Mouse (Mus musculus) limb, embryonic 15.5 days (tissue): ENCODE data around the gene Dnah12. TPM values are rescaled to one million over a fixed set of nuclear protein-coding genes. Genes with fewer than 3 reads are reported as not detected.

Experiments used
- ATAC-seq: fragments of 200-750 bp; cut with Nextera tagmentation; 2 replicates; pipeline ENCODE4 v1.8.0; 2017; ENCODE audit warnings: low read depth, moderate TSS enrichment; ENCODE audit not compliant: insufficient number of reproducible peaks, low FRiP score, low TSS enrichment
- H3K27ac ChIP-seq: fragments of 300-500 bp; sonication (generic); 2 replicates; pipeline ENCODE4 v1.5.1; 2015; ENCODE audit warnings: moderate library complexity, mild to moderate bottlenecking, inconsistent platforms
- H3K27me3 ChIP-seq: fragments of 300-500 bp; sonication (generic); 2 replicates; pipeline ENCODE4 v1.6.1; 2015; ENCODE audit warnings: inconsistent platforms
- H3K36me3 ChIP-seq: fragments of 300-500 bp; sonication (generic); 2 replicates; pipeline ENCODE4 v1.6.1; 2015; ENCODE audit warnings: inconsistent platforms
- H3K4me1 ChIP-seq: fragments of 300-500 bp; sonication (generic); 2 replicates; pipeline ENCODE4 v1.6.1; 2015; ENCODE audit warnings: inconsistent platforms
- H3K4me2 ChIP-seq: fragments of 300-500 bp; sonication (generic); 2 replicates; pipeline ENCODE4 v1.6.1; 2015; ENCODE audit warnings: mild to moderate bottlenecking, inconsistent platforms
- H3K4me3 ChIP-seq: fragments of 300-500 bp; sonication (generic); 2 replicates; pipeline ENCODE4 v1.5.1; 2015; ENCODE audit warnings: mild to moderate bottlenecking, inconsistent platforms
- H3K9ac ChIP-seq: fragments of 300-500 bp; sonication (generic); 2 replicates; pipeline ENCODE4 v1.6.1; 2015; ENCODE audit warnings: inconsistent platforms
- H3K9me3 ChIP-seq: fragments of 300-500 bp; sonication (generic); 2 replicates; pipeline ENCODE4 v1.6.1; 2016; ENCODE audit warnings: inconsistent platforms
- WGBS: fragments of 180-500 bp; shearing (Covaris S2); methylation state at CpG from one replicate; pipeline ENCODE4 v1.1.7; 2015; 5-methylcytosine and 5-hydroxymethylcytosine counted together
- polyA plus RNA-seq: library from polyadenylated mRNA; unstranded; fragments of >200 nt; fragmentation: Nextera tagmentation; extraction: Ambion mirVana; gene quantifications from 2 replicates; pipeline ENCODE4 v1.2.1, GENCODE M21; 2015

Dnah12 gene
- polyA plus RNA-seq, 1 experiment from 2014 or later, result 0.04 TPM

GRCm38 (mm10) chr14:26758566-26758965, 65.5 kb downstream of the Dnah12 start:
- H3K36me3 ChIP-seq, result no peaks in the 10 kb centered on the region
- no peak overlapping the region for H3K4me2 ChIP-seq
- no peak for ATAC-seq
- WGBS, result 71% methylated on average over 8 of the region's 8 CpGs
- no peak overlapping the region for H3K9ac ChIP-seq
- H3K4me3 ChIP-seq, result no peak overlapping the region
- H3K27ac ChIP-seq, result no peak overlapping the region
- no peaks in the 10 kb centered on the region for H3K4me1 ChIP-seq
- no peaks in the 10 kb centered on the region for H3K9me3 ChIP-seq
- no peaks in the 10 kb centered on the region for H3K27me3 ChIP-seq

GRCm38 (mm10) chr14:26764827-26765226, 71.8 kb downstream of the Dnah12 start:
- Histone ChIP-seq H3K36me3 (no peaks in the 10 kb centered on the region), H3K27ac (no peak overlapping the region), H3K4me3 (no peak overlapping the region), H3K9me3 (no peaks in the 10 kb centered on the region), H3K9ac (no peak overlapping the region), H3K27me3 (no peaks in the 10 kb centered on the region), H3K4me1 (no peaks in the 10 kb centered on the region), H3K4me2 (no peak overlapping the region)
- ATAC-seq, result no peak
- 89% methylated on average over 6 of the region's 6 CpGs for WGBS

DNA sequence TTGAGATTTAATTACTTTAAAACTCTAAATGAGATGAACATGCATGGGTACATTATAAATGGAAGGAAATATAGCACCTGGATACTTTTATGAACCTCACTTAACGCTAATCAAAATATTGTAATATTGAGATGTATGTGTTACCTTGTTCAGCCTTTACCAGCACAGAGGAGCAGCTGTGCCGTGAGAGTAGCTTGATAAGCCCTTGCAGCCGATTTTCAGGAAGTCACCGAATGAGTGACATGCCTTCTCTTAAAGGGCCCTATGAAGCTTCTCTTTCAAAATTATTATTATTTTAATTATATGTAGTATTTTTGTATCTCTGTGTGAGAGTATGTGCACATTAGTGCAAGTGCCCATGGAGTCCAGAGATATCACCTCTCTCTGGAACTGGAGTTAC, 75.1 kb downstream of the Dnah12 start:
- no peak overlapping the region for H3K4me2 ChIP-seq
- H3K4me1 ChIP-seq, result no peaks in the 10 kb centered on the region
- no peak overlapping the region for H3K9ac ChIP-seq
- no peak for ATAC-seq
- WGBS, result 70% methylated on average over 4 of the region's 4 CpGs
- no peak overlapping the region for H3K4me3 ChIP-seq
- H3K27me3 ChIP-seq, result no peaks in the 10 kb centered on the region
- no peak overlapping the region for H3K27ac ChIP-seq
- no peaks in the 10 kb centered on the region for H3K9me3 ChIP-seq
- no peaks in the 10 kb centered on the region for H3K36me3 ChIP-seq

- H3K4me1 ChIP-seq, result no peaks in the 10 kb centered on the region
- 60% methylated on average over 4 of the region's 4 CpGs for WGBS
- no peaks in the 10 kb centered on the region for H3K36me3 ChIP-seq
- no peak overlapping the region for H3K9ac ChIP-seq
- H3K4me2 ChIP-seq, result no peak overlapping the region
- ATAC-seq, result no peak
- no peak overlapping the region for H3K27ac ChIP-seq
- H3K4me3 ChIP-seq, result no peak overlapping the region
- no peaks in the 10 kb centered on the region for H3K27me3 ChIP-seq
- no peaks in the 10 kb centered on the region for H3K9me3 ChIP-seq
Observed at GRCm38 (mm10) chr14:26773536-26773935, 80.5 kb downstream of the Dnah12 start.

DNA sequence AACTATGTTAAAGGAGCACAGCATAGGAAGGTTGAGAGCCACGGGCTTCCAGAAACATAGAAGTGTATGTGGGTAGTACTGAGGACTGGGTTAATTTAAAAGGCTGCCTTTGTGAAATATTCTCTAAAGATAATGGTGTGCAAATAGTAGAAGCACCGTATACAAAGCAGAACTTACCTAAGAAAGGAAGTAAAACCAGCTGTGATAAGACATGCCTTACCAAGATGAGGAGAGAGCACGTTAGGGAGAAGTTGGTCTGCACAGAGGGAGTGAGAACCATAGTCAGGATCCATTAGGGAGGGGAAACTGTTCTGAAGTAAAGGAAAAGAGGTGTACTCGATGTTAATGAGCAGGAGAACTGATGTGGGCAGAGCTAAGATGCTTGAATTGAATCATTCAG, 90.7 kb downstream of the Dnah12 start:
- H3K36me3 ChIP-seq, result no peaks in the 10 kb centered on the region
- no peak overlapping the region for H3K27ac ChIP-seq
- no peaks in the 10 kb centered on the region for H3K9me3 ChIP-seq
- H3K4me2 ChIP-seq, result no peak overlapping the region
- no peaks in the 10 kb centered on the region for H3K27me3 ChIP-seq
- ATAC-seq, result no peak
- no peak overlapping the region for H3K4me3 ChIP-seq
- no peak overlapping the region for H3K9ac ChIP-seq
- H3K4me1 ChIP-seq, result no peaks in the 10 kb centered on the region
- 61% methylated on average over 4 of the region's 4 CpGs for WGBS

DNA sequence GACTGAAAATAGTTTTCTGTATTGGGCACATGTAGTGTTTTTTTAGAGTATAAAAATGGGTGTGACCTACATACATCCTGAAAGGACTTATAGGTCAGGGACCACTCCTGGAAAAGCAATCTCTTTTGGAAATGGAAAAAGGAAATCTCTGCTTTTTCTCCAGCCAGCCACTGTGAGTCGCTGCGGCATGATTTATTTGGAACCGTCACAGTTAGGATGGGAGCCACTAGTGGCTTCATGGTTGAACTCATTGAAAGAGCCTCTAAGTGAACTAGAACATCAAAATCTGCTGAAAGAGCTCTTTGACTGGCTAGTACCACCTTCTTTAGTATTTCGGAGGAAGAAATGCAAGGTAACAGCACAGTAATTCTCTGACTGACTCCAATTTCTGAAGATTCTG, 92.6 kb downstream of the Dnah12 start:
- ATAC-seq, result no peak
- Histone ChIP-seq H3K36me3 (no peaks in the 10 kb centered on the region), H3K4me2 (no peak overlapping the region), H3K9ac (no peak overlapping the region), H3K9me3 (no peaks in the 10 kb centered on the region), H3K27me3 (no peaks in the 10 kb centered on the region), H3K4me3 (no peak overlapping the region), H3K27ac (no peak overlapping the region), H3K4me1 (no peaks in the 10 kb centered on the region)
- WGBS, result 44% methylated on average over 4 of the region's 4 CpGs

DNA sequence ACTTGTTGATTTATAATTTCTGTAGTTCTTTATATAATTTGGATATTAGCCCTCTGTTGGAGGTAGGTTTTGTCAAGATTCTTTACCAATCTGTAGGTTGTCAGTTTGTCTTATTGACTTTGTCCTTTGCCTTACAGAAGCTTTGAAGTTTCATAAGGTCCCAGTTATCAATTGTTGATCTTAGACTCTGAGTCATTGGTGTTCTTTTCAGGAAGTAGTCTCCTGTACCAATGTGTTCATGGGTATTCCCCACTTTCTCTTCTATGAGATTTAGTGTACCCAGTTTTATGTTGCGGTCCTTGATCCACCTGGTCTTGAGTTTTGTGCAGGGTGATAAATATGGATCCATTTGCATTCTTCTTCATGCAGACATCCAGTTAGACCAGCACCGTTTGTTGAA, 101.4 kb downstream of the Dnah12 start:
- no peak overlapping the region for H3K4me2 ChIP-seq
- H3K27ac ChIP-seq, result no peak overlapping the region
- WGBS, result 81% methylated on average over 2 of the region's 2 CpGs
- H3K36me3 ChIP-seq, result no peaks in the 10 kb centered on the region
- ATAC-seq, result no peak
- no peak overlapping the region for H3K4me3 ChIP-seq
- H3K9ac ChIP-seq, result no peak overlapping the region
- no peaks in the 10 kb centered on the region for H3K9me3 ChIP-seq
- no peaks in the 10 kb centered on the region for H3K4me1 ChIP-seq
- no peaks in the 10 kb centered on the region for H3K27me3 ChIP-seq

- no peak overlapping the region for H3K4me2 ChIP-seq
- H3K4me3 ChIP-seq, result no peak overlapping the region
- no peaks in the 10 kb centered on the region for H3K36me3 ChIP-seq
- no peak overlapping the region for H3K9ac ChIP-seq
- 76% methylated on average over 3 of the region's 3 CpGs for WGBS
- no peak overlapping the region for H3K27ac ChIP-seq
- H3K27me3 ChIP-seq, result no peaks in the 10 kb centered on the region
- ATAC-seq, result no peak
- no peaks in the 10 kb centered on the region for H3K4me1 ChIP-seq
- H3K9me3 ChIP-seq, result no peaks in the 10 kb centered on the region
Observed at GRCm38 (mm10) chr14:26798330-26798729, 105.3 kb downstream of the Dnah12 start.

- H3K4me2 ChIP-seq, result no peak overlapping the region
- no peaks in the 10 kb centered on the region for H3K4me1 ChIP-seq
- no peak overlapping the region for H3K9ac ChIP-seq
- no peaks in the 10 kb centered on the region for H3K36me3 ChIP-seq
- no peak for ATAC-seq
- WGBS, result 40% methylated on average over 3 of the region's 3 CpGs
- no peak overlapping the region for H3K27ac ChIP-seq
- H3K9me3 ChIP-seq, result no peaks in the 10 kb centered on the region
- no peak overlapping the region for H3K4me3 ChIP-seq
- no peaks in the 10 kb centered on the region for H3K27me3 ChIP-seq
Observed at GRCm38 (mm10) chr14:26799286-26799685, 106.2 kb downstream of the Dnah12 start.

GRCm38 (mm10) chr14:26805500-26805899, 112.4 kb downstream of the Dnah12 start:
- Histone ChIP-seq H3K36me3 (no peaks in the 10 kb centered on the region), H3K4me1 (no peaks in the 10 kb centered on the region), H3K27ac (no peak overlapping the region), H3K4me2 (no peak overlapping the region), H3K9me3 (no peaks in the 10 kb centered on the region), H3K4me3 (no peak overlapping the region), H3K9ac (no peak overlapping the region), H3K27me3 (no peaks in the 10 kb centered on the region)
- no peak for ATAC-seq
- WGBS, result 82% methylated on average over 7 of the region's 7 CpGs

- no peaks in the 10 kb centered on the region for H3K36me3 ChIP-seq
- WGBS, result 80% methylated on average over 11 of the region's 11 CpGs
- H3K27ac ChIP-seq, result no peak overlapping the region
- no peak overlapping the region for H3K9ac ChIP-seq
- H3K9me3 ChIP-seq, result no peaks in the 10 kb centered on the region
- H3K4me1 ChIP-seq, result no peaks in the 10 kb centered on the region
- H3K27me3 ChIP-seq, result no peaks in the 10 kb centered on the region
- no peak overlapping the region for H3K4me3 ChIP-seq
- no peak for ATAC-seq
- H3K4me2 ChIP-seq, result no peak overlapping the region
Observed at GRCm38 (mm10) chr14:26812734-26813133, 119.7 kb downstream of the Dnah12 start.

DNA sequence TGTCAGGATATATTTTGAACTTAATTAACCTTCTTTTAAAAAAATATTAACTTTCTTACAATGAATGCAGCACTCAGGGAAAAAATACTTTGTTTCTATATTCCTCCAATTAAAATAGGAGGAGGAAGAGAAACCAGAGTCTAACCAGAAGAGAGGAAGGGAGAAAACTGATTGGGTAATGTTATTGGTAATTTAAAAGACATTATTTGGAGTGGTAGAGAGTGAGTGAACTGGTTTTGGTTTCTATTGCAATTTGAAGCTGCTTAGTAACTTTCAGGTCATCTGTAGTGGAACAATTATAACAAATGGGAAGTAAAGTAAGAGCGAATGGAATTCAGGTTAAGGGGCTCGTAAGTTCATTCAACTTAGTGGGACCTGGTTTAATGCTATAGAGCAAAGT, 120.8 kb downstream of the Dnah12 start:
- Histone ChIP-seq H3K36me3 (no peaks in the 10 kb centered on the region), H3K27me3 (no peaks in the 10 kb centered on the region), H3K9ac (no peak overlapping the region), H3K9me3 (no peaks in the 10 kb centered on the region), H3K4me3 (no peak overlapping the region), H3K4me1 (no peaks in the 10 kb centered on the region), H3K27ac (no peak overlapping the region), H3K4me2 (no peak overlapping the region)
- ATAC-seq, result no peak
- WGBS, result 89% methylated on average over 2 of the region's 2 CpGs

- H3K4me2 ChIP-seq, result no peak overlapping the region
- 53% methylated on average over 3 of the region's 3 CpGs for WGBS
- H3K4me3 ChIP-seq, result no peak overlapping the region
- ATAC-seq, result no peak
- no peaks in the 10 kb centered on the region for H3K9me3 ChIP-seq
- H3K36me3 ChIP-seq, result no peaks in the 10 kb centered on the region
- H3K4me1 ChIP-seq, result no peaks in the 10 kb centered on the region
- H3K9ac ChIP-seq, result no peak overlapping the region
- no peak overlapping the region for H3K27ac ChIP-seq
- no peaks in the 10 kb centered on the region for H3K27me3 ChIP-seq
Observed at GRCm38 (mm10) chr14:26814908-26815307, 121.8 kb downstream of the Dnah12 start.
